Mouse (Mus musculus) liver, postnatal 0 days (tissue): Measurements from ENCODE around the gene Gm9972. TPM values are rescaled to one million over a fixed set of nuclear protein-coding genes. Genes with fewer than 3 reads are reported as not detected.

ENCODE experiments used
- ATAC-seq: fragments of 200-750 bp; cut with Nextera tagmentation; 2 replicates; pipeline ENCODE4 v1.8.0; 2017; ENCODE audit warnings: mild to moderate bottlenecking, moderate library complexity
- DNase-seq: peaks from one replicate; pipeline ENCODE4 v3.0.0-alpha.2; 2016
- H3K27ac ChIP-seq: fragments of 300-500 bp; sonication (generic); 2 replicates; pipeline ENCODE4 v1.5.1; 2014; ENCODE audit warnings: antibody characterized with exemption, moderate library complexity, mild to moderate bottlenecking, low read depth
- H3K27me3 ChIP-seq: fragments of 300-500 bp; sonication (generic); 2 replicates; pipeline ENCODE4 v1.6.1; 2014; ENCODE audit warnings: low read length, control low read depth, mixed read lengths; ENCODE audit not compliant: insufficient read depth
- H3K36me3 ChIP-seq: fragments of 300-500 bp; sonication (generic); replicated peaks from 2 replicates; pipeline ENCODE4 v1.6.1; 2014; ENCODE audit warnings: mild to moderate bottlenecking, control low read depth, low read length, moderate library complexity, mixed read lengths; ENCODE audit not compliant: insufficient read depth
- H3K4me1 ChIP-seq: fragments of 300-500 bp; sonication (generic); 2 replicates; pipeline ENCODE4 v1.6.1; 2014; ENCODE audit warnings: antibody characterized with exemption, mild to moderate bottlenecking, control low read depth; ENCODE audit not compliant: insufficient read depth
- H3K4me2 ChIP-seq: fragments of 300-500 bp; sonication (generic); 2 replicates; pipeline ENCODE4 v1.6.1; 2014; ENCODE audit warnings: low read depth, mild to moderate bottlenecking, low read length, moderate library complexity, mixed read lengths
- H3K4me3 ChIP-seq: fragments of 300-500 bp; sonication (generic); 2 replicates; pipeline ENCODE4 v1.5.1; 2014; ENCODE audit warnings: low read depth, low read length
- H3K9ac ChIP-seq: fragments of 300-500 bp; sonication (generic); replicated peaks from 2 replicates; pipeline ENCODE4 v1.6.1; 2014; ENCODE audit warnings: mild to moderate bottlenecking, moderate library complexity
- H3K9me3 ChIP-seq: fragments of 300-500 bp; sonication (generic); 2 replicates; pipeline ENCODE4 v1.6.1; 2016; ENCODE audit warnings: mild to moderate bottlenecking, control low read depth, low read length, mixed read lengths
- CTCF ChIP-seq: sonication (generic); IDR thresholded peaks from 2 replicates; pipeline ENCODE4 v1.5.1; 2016; ENCODE audit warnings: antibody characterized with exemption, low read depth
- EP300 ChIP-seq: IDR thresholded peaks from 2 replicates; pipeline ENCODE4 v1.6.1; 2016; ENCODE audit warnings: antibody characterized with exemption, low read depth, mild to moderate bottlenecking
- WGBS: fragments of 180-500 bp; shearing (Covaris S2); extraction: QIAGEN DNeasy Blood & Tissue Kit; methylation state at CpG from one replicate; pipeline ENCODE4 v1.1.7; 2014; ENCODE audit not compliant: insufficient replicate concordance; 5-methylcytosine and 5-hydroxymethylcytosine counted together
- polyA plus RNA-seq: library from polyadenylated mRNA; unstranded; fragments of >200 nt; fragmentation: Nextera tagmentation; extraction: Ambion mirVana; gene quantifications from 2 replicates; pipeline ENCODE4 v1.2.1, GENCODE M21; 2015

The Gm9972 gene
- polyA plus RNA-seq, 1 experiment from 2014 or later = not detected

- no peaks in the 10 kb centered on the region for H3K27me3 ChIP-seq
- 81% methylated on average over 3 of the region's 3 CpGs for WGBS
- H3K27ac ChIP-seq = no peak overlapping the region
- no peak overlapping the region for H3K4me2 ChIP-seq
- no peak overlapping the region for H3K4me3 ChIP-seq
- ATAC-seq (no peak), DNase-seq (no peak)
- no peaks in the 10 kb centered on the region for H3K4me1 ChIP-seq
- TF ChIP-seq EP300 = no peak
- TF ChIP-seq CTCF = no peak
- H3K36me3 ChIP-seq = no peaks in the 10 kb centered on the region
- H3K9me3 ChIP-seq = no peaks in the 10 kb centered on the region
- no peak overlapping the region for H3K9ac ChIP-seq
These were observed 10.5 kb downstream of the Gm9972 start for GRCm38 (mm10) chr11:43045871-43046548.

GRCm38 (mm10) chr11:43049363-43049762, 13.8 kb downstream of the Gm9972 start:
- Histone ChIP-seq H3K4me3 (no peak overlapping the region), H3K9ac (no peak overlapping the region), H3K27me3 (no peaks in the 10 kb centered on the region), H3K4me2 (no peak overlapping the region), H3K36me3 (no peaks in the 10 kb centered on the region), H3K4me1 (no peaks in the 10 kb centered on the region), H3K9me3 (no peaks in the 10 kb centered on the region), H3K27ac (no peak overlapping the region)
- no peak for DNase-seq
- 61% methylated on average over 1 of the region's 1 CpGs for WGBS
- ATAC-seq = no peak
- no peak for TF ChIP-seq EP300
- no peak for TF ChIP-seq CTCF

- Histone ChIP-seq H3K9ac (no peak overlapping the region), H3K36me3 (no peaks in the 10 kb centered on the region), H3K4me2 (no peak overlapping the region), H3K4me1 (no peaks in the 10 kb centered on the region), H3K4me3 (no peak overlapping the region), H3K9me3 (no peaks in the 10 kb centered on the region), H3K27ac (no peak overlapping the region), H3K27me3 (no peaks in the 10 kb centered on the region)
- TF ChIP-seq CTCF (no peak), EP300 (no peak)
- 73% methylated on average over 5 of the region's 5 CpGs for WGBS
- no peak for ATAC-seq
- DNase-seq = no peak
These were observed 19.4 kb downstream of the Gm9972 start for GRCm38 (mm10) chr11:43054972-43055371.

- Histone ChIP-seq H3K9me3 (no peaks in the 10 kb centered on the region), H3K4me3 (no peak overlapping the region), H3K4me1 (no peaks in the 10 kb centered on the region), H3K36me3 (no peaks in the 10 kb centered on the region), H3K27ac (no peak overlapping the region), H3K27me3 (no peaks in the 10 kb centered on the region), H3K4me2 (no peak overlapping the region), H3K9ac (no peak overlapping the region)
- 42% methylated on average over 5 of the region's 5 CpGs for WGBS
- DNase-seq (no peak), ATAC-seq (no peak)
- TF ChIP-seq EP300 = no peak
- no peak for TF ChIP-seq CTCF
These were observed 24.0 kb downstream of the Gm9972 start for GRCm38 (mm10) chr11:43059437-43059970.

- Histone ChIP-seq H3K9ac (no peak overlapping the region), H3K36me3 (no peaks in the 10 kb centered on the region), H3K9me3 (no peaks in the 10 kb centered on the region), H3K27ac (no peak overlapping the region), H3K27me3 (no peaks in the 10 kb centered on the region), H3K4me3 (no peak overlapping the region), H3K4me1 (no peaks in the 10 kb centered on the region), H3K4me2 (no peak overlapping the region)
- DNase-seq = no peak
- no peak for TF ChIP-seq EP300
- no peak for TF ChIP-seq CTCF
- ATAC-seq = no peak
- 51% methylated on average over 3 of the region's 3 CpGs for WGBS
These were observed 26.7 kb downstream of the Gm9972 start for GRCm38 (mm10) chr11:43062286-43062685.

GRCm38 (mm10) chr11:43086309-43087050, 50.9 kb downstream of the Gm9972 start:
- H3K27me3 ChIP-seq = no peaks in the 10 kb centered on the region
- no peak for ATAC-seq
- TF ChIP-seq CTCF (no peak), EP300 (no peak)
- H3K27ac ChIP-seq = no peak overlapping the region
- WGBS = 74% methylated on average over 8 of the region's 8 CpGs
- H3K9ac ChIP-seq = no peak overlapping the region
- no peaks in the 10 kb centered on the region for H3K36me3 ChIP-seq
- H3K9me3 ChIP-seq = no peaks in the 10 kb centered on the region
- H3K4me1 ChIP-seq = no peaks in the 10 kb centered on the region
- DNase-seq = no peak
- no peak overlapping the region for H3K4me2 ChIP-seq
- H3K4me3 ChIP-seq = no peak overlapping the region

Other genes starting within 250 kb of the Gm9972 start
- not detected in 2 replicates for gene Atp10b, start 114.1 kb downstream of the Gm9972 start, polyA plus RNA-seq